9 mouse cellular contexts compared by ENCODE assay signal in the genomic region with DNA sequence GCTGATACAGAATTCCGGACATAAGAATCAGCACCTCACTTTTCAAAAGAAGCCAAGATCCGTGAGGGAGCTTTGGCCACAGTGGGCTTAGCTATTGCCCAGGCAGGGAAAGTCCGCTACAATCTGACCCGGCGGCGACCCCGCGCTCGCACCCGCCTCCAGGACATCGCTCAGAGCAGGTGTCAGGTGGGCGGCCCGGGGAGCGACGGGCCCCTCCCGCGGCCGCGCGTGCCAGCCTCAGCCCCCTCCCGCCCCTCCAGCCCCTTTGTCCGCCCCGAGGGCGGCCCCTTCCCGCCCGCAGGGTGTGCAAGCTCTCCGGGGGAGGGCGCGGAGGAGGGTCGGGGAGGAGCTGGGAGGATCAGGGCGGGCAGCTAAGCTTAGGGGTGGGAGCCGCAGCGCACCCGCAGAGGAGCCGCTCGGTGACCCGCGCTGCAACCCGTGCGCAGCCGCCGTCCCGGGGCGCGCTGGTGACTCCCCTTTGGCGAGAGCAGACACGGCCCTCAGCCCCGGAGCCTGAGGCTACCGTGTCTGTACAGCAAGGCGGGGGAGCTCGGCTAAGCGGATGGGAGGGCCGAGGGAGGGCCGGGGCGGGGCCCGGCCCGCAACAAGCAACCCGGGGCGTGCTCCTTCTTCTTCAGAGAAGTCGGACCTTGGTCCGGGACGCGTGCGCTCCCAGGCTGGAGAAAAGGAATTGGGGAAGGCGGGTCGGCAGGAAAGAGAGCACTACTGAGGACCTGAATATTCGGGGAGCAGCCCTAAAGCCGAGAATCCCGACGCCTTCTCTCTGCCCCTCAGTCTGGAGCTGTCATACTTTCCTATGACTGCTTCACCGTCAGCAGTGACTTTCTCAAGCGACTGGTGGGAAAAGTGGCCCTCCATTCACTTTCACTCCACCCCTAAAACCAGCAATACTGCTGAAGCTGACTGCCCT. TPM values are rescaled to one million over a fixed set of nuclear protein-coding genes. Genes with fewer than 3 reads are reported as not detected.
DNase-seq lines count a peak whose midpoint lies in the region; ATAC-seq and TF ChIP-seq lines count a peak whose summit lies in the region.
"Had no signal": no experiment of that assay in that cellular context is flagged by ENCODE, and none has a peak within 500 bp of the region (broad histone marks: within the 10 kb centered on the region; RNA-seq: fewer than 3 reads in every experiment).

No protein-coding gene starts in this region.

- H3K4me1 ChIP-seq in heart, postnatal 0 days (ENCODE audit: control insufficient read depth, insufficient read depth) = no peaks in the 10 kb centered on the region
- peaks cover 14% of the 10 kb centered on the region for H3K4me1 ChIP-seq in limb, embryonic 15.5 days
- peaks cover 14% of the 10 kb centered on the region for H3K4me1 ChIP-seq in neural tube, embryonic 13.5 days (replicated peaks)

- no peak for TF ChIP-seq CTCF in gastrocnemius, adult 2 months (IDR thresholded peaks at IDR 0.05)
- TF ChIP-seq CTCF in heart, postnatal 0 days (IDR thresholded peaks at IDR 0.05; ENCODE audit: low read depth) = no peak

- WGBS in heart, postnatal 0 days = 1% methylated on average over 67 of the region's 72 CpGs
- WGBS in limb, embryonic 15.5 days = under 1% methylated on average over 65 of the region's 72 CpGs
- WGBS in neural tube, embryonic 13.5 days = under 1% methylated on average over 69 of the region's 72 CpGs

- DNase-seq in gastrocnemius, adult 2 months = peak; percentile 18
- DNase-seq in gastrocnemius, postnatal 36 days = no peak
- peak; percentile 61 for DNase-seq in adrenal gland, postnatal 10 days
- DNase-seq in heart, postnatal 0 days (ENCODE audit: low spot score) = peak; percentile 12
- no peak for DNase-seq in T-cell, adult 2 months (ENCODE audit: low spot score)
- DNase-seq in spleen, adult 12 weeks (ENCODE audit: low spot score) = no peak

- intact Hi-C loops in gastrocnemius, adult 2 months (cut with DNase I) = no loop called here
- intact Hi-C loops in gastrocnemius, postnatal 36 days (cut with DNase I) = no loop called here

- no peak for TF ChIP-seq EP300 in heart, postnatal 0 days (IDR thresholded peaks at IDR 0.05; ENCODE audit: low read depth)

- peak overlapping the region; percentile 38; the same call in 1 of the 2 replicates for H3K9ac ChIP-seq in heart, postnatal 0 days (replicated peaks; ENCODE audit: low read depth, low read length)
- peak overlapping the region; percentile 40; the same call in 1 of the 2 replicates for H3K9ac ChIP-seq in limb, embryonic 15.5 days
- peak overlapping the region; percentile 56 for H3K9ac ChIP-seq in neural tube, embryonic 13.5 days

- peaks cover 67% of the 10 kb centered on the region for H3K27me3 ChIP-seq in heart, postnatal 0 days (ENCODE audit: control insufficient read depth, insufficient read depth, low read length)
- peaks cover 59% of the 10 kb centered on the region for H3K27me3 ChIP-seq in limb, embryonic 15.5 days
- peaks cover 80% of the 10 kb centered on the region for H3K27me3 ChIP-seq in neural tube, embryonic 13.5 days
- H3K27me3 ChIP-seq: CH12.LX had no signal

- peak overlapping the region; percentile 62 for H3K4me3 ChIP-seq in gastrocnemius, adult 2 months
- peak overlapping the region; percentile 61 for H3K4me3 ChIP-seq in heart, postnatal 0 days (ENCODE audit: low read depth, low read length)
- H3K4me3 ChIP-seq in limb, embryonic 15.5 days = peak overlapping the region; percentile 57
- peak overlapping the region; percentile 41 for H3K4me3 ChIP-seq in neural tube, embryonic 13.5 days

- peak overlapping the region; percentile 90 for H3K4me2 ChIP-seq in heart, postnatal 0 days (ENCODE audit: low read depth, low read length)
- peak overlapping the region; percentile 96 for H3K4me2 ChIP-seq in limb, embryonic 15.5 days
- peak overlapping the region; percentile 67 for H3K4me2 ChIP-seq in neural tube, embryonic 13.5 days

- ATAC-seq in heart, postnatal 0 days (ENCODE audit: insufficient read depth, low read depth) = peak; percentile 67
- peak; percentile 78; the same call in 1 of the 2 replicates for ATAC-seq in limb, embryonic 15.5 days (ENCODE audit: insufficient number of reproducible peaks, low FRiP score, low TSS enrichment, low read depth)
- ATAC-seq in neural tube, embryonic 13.5 days (ENCODE audit: low read depth) = peak; percentile 80

- H3K9me3 ChIP-seq in heart, postnatal 0 days (replicated peaks; ENCODE audit: control insufficient read depth, low read length) = no peaks in the 10 kb centered on the region
- H3K9me3 ChIP-seq in limb, embryonic 15.5 days = no peaks in the 10 kb centered on the region
- no peaks in the 10 kb centered on the region for H3K9me3 ChIP-seq in neural tube, embryonic 13.5 days

- H3K27ac ChIP-seq in gastrocnemius, adult 2 months = no peak overlapping the region
- H3K27ac ChIP-seq in heart, postnatal 0 days (ENCODE audit: low read depth) = no peak overlapping the region
- no peak overlapping the region for H3K27ac ChIP-seq in limb, embryonic 15.5 days
- H3K27ac ChIP-seq in neural tube, embryonic 13.5 days (replicated peaks) = no peak overlapping the region

- H3K36me3 ChIP-seq in heart, postnatal 0 days (replicated peaks; ENCODE audit: control insufficient read depth, insufficient read depth, low read length) = no peaks in the 10 kb centered on the region
- no peaks in the 10 kb centered on the region for H3K36me3 ChIP-seq in limb, embryonic 15.5 days
- H3K36me3 ChIP-seq in neural tube, embryonic 13.5 days = no peaks in the 10 kb centered on the region

RNA-seq across cellular contexts. Expression of gene Sp8, which starts 9.5 kb away (rescaled TPM):
- not detected for total RNA-seq in gastrocnemius, adult 2 months (2021)
- total RNA-seq in gastrocnemius, postnatal 36 days (2021) = not detected
- not detected for total RNA-seq in adrenal gland, postnatal 10 days (2021)
- total RNA-seq in heart, postnatal 0 days (2014; rRNA removed; ENCODE audit: low replicate concordance) = not detected in 2 replicates
- polyA plus RNA-seq in heart, postnatal 0 days (2015; fragmentation: Nextera tagmentation; extraction: Ambion mirVana) = not detected in 2 replicates
- polyA plus RNA-seq in limb, embryonic 15.5 days (2015; fragmentation: Nextera tagmentation; extraction: Ambion mirVana) = 5.7 and 6.8 TPM in 2 replicates
- 4.0 and 4.1 TPM in 2 replicates for polyA plus RNA-seq in neural tube, embryonic 13.5 days (2015; fragmentation: Nextera tagmentation; extraction: Ambion mirVana)
- total RNA-seq: CH12.LX had no signal

Comparison
In these comparisons a context has a peak if more than half of its experiments do, and no peak if none do; other contexts are left out.
1. DNase-seq: peak in gastrocnemius, adult 2 months (single experiment), adrenal gland, postnatal 10 days (single experiment) and heart, postnatal 0 days (single experiment); none in gastrocnemius, postnatal 36 days (0 of 2), T-cell, adult 2 months (single experiment) and spleen, adult 12 weeks (single experiment).
2. Peak in every context shown above with its lines, with median percentiles within 50 percentile points of each other: H3K4me3 ChIP-seq, ATAC-seq, H3K4me2 ChIP-seq and H3K9ac ChIP-seq.